Mouse (Mus musculus) olfactory bulb, adult 2 months (tissue): ENCODE results near the gene Bend4.

Experiments used
- CTCF ChIP-seq: fragments of 200-500 bp; IDR thresholded peaks from 2 replicates; pipeline ENCODE4 v1.5.1; 2012; ENCODE audit warnings: low read depth, mild to moderate bottlenecking, low read length, moderate library complexity; ENCODE audit not compliant: insufficient read depth
- POLR2A ChIP-seq: fragments of 200-500 bp; IDR thresholded peaks from 2 replicates; pipeline ENCODE4 v1.6.1; 2012; ENCODE audit warnings: mild to moderate bottlenecking, low read depth, low read length, moderate library complexity; ENCODE audit not compliant: insufficient read depth

- no peak for TF ChIP-seq CTCF
- no peak for TF ChIP-seq POLR2A
Measured at GRCm38 (mm10) chr5:67424636-67425035, 3.5 kb downstream of the Bend4 start.
